Mouse (Mus musculus) lung, postnatal 36 days (tissue): Measurements from ENCODE around the gene Hist1h3f.
A peak's percentile ranks its signal among the peaks of the same experiment; 100 is the strongest.
"Not testable (repeated sequence)": the region's sequence is repeated elsewhere in the genome, so short reads cannot be mapped to it uniquely, and the experiment has no call there.

Experiments used
- DNase-seq: peaks from one replicate; pipeline ENCODE4 v3.0.0; 2022; ENCODE audit warnings: mixed read lengths

Hist1h3f gene

DNA sequence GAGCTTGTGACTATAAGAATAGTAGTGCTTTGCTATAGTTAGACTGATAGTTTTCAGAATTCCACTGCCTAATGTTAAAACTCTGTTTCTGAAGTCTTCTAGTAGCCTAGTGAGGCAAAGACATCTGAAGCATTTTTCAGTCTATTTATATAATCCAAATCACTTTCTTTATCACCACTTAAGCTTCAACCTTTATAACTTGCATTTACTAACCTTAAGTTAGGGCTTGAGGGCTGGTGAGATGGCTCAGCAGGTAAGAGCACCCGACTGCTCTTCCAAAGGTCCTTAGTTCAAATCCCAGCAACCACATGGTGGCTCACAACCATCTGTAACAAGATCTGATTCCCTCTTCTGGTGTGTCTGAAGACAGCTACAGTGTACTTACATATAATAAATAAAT is 4.0 kb upstream of the Hist1h3f start:
- not testable (repeated sequence) for DNase-seq

GRCm38 (mm10) chr13:23541497-23541896 is 2.4 kb upstream of the Hist1h3f start:
- no peak for DNase-seq

DNA sequence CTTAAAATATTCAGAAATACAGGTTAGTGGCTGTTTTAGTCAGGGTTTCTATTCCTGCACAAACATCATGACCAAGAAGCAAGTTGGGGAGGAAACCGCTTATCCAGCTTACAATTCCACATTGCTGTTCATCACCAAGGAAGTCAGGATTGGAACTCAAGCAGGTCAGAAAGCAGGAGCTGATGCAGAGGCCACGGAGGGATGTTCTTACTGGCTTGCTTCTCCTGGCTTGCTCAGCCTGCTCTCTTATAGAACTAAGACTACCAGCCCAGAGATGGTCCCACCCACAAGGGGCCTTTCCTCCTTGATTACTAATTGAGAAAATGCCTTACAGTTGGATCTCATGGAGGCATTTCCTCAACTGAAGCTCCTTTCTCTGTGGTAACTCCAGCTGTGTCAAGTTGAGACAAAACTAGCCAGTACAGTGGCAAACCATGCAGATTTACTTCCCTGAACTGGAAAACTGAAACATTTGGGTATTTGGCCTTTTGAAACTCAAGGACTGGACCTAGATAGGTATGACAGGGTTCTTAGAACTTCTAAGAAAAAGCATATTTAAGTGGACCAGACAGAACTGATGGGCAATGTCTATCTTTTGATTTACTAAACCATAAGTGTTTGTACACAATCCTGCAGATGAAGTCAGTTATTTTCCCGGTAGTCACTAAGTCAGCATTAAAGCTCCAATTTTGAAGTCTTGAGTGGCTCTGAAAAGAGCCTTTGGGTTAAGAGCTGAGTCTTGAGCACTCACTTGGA is 1.4 kb upstream of the Hist1h3f start:
- DNase-seq: not testable (repeated sequence)

DNA sequence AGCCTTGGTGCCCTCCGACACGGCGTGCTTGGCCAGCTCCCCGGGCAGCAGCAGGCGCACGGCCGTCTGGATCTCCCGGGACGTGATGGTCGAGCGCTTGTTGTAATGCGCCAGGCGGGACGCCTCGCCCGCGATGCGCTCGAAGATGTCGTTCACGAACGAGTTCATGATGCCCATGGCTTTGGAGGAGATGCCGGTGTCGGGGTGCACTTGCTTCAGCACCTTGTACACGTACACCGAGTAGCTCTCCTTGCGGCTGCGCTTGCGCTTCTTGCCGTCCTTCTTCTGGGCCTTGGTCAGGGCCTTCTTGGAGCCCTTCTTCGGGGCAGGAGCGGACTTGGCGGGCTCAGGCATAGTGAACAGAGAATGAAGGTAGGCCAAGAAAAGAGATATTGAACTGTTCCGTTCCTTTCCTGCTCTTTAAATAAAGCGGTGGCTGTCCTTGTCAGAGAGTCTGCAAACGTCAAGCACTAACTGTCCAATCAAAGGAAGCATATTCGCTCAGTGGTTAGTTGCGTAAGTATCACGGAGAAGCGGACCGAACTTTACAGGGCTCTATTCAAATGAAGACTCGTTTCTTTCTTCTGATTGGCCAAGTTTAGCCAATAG is 749 bp upstream of the Hist1h3f start, which contains the start of gene Hist1h2bh:
Hist1h2bh (minus strand) TSS at position 394 of the 609 bp plus-strand sequence.
- peak; percentile 93 for DNase-seq

- not testable (repeated sequence) for DNase-seq
Measured at GRCm38 (mm10) chr13:23544787-23545120, 902 bp downstream of the Hist1h3f start.

DNA sequence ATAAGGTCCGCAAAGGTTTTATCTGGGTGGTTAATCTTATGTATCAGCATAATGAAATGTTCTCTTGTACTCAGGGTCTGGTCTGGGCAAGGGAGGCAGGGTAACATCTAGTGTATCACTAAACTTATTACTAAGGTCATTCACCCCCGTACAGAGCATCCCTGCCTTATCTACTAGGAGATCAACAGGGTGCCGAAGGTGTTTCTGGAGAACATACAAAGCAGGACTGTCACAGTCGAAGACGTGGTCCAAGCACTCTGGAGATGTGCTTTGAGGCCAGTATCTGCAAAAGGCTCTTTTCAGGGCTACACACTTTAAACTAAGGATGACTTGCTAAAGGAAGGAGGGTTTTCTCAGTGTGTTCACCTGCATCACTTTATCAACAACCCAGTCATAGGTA is 2.8 kb downstream of the Hist1h3f start:
- no peak for DNase-seq

- no peak for DNase-seq
Measured at GRCm38 (mm10) chr13:23550761-23551145, 6.9 kb downstream of the Hist1h3f start.

- peak; percentile 92 for DNase-seq
Measured at GRCm38 (mm10) chr13:23551146-23551834, 7.4 kb downstream of the Hist1h3f start, which contains the start of gene Hist1h4f. Gene Hist1h4f (minus strand): TSS chr13:23551648.

- no peak for DNase-seq
Measured at GRCm38 (mm10) chr13:23551931-23552914, 8.4 kb downstream of the Hist1h3f start.

GRCm38 (mm10) chr13:23552962-23553361 is 9.1 kb downstream of the Hist1h3f start, which contains the start of gene Hist1h1d:
Gene Hist1h1d (plus strand): TSS chr13:23553262.
- DNase-seq: no peak

- no peak for DNase-seq
Measured at GRCm38 (mm10) chr13:23554393-23554792, 10.5 kb downstream of the Hist1h3f start.

DNA sequence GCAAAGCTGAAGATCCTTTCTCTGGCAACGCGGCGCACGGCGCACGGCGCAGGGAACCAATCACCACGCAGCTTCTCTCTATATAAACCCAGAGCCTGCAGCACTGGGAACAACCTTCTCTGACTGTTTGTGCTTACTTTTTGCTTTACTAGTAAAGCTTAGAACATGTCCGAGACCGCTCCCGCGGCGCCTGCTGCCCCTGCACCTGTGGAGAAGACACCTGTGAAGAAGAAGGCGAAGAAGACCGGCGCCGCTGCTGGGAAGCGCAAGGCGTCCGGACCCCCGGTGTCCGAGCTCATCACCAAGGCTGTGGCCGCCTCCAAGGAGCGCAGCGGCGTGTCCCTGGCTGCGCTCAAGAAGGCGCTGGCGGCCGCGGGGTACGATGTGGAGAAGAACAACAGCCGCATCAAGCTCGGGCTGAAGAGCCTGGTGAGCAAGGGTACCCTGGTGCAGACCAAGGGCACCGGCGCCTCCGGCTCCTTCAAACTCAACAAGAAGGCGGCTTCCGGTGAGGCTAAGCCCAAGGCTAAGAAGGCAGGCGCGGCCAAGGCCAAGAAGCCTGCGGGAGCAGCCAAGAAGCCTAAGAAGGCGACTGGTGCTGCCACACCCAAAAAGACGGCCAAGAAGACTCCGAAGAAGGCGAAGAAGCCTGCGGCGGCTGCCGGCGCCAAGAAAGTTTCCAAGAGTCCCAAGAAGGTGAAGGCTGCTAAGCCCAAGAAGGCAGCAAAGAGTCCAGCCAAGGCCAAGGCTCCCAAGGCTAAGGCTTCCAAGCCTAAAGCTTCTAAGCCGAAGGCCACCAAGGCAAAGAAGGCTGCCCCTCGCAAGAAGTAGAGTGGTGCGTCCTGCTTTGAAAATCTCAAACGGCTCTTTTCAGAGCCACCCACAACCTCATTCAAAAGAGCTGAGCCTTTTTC is 11.3 kb downstream of the Hist1h3f start:
- peak; percentile 82 for DNase-seq

GRCm38 (mm10) chr13:23555839-23556416 is 12.1 kb downstream of the Hist1h3f start:
- peak; percentile 93 for DNase-seq

GRCm38 (mm10) chr13:23556906-23557305 is 13.1 kb downstream of the Hist1h3f start:
- no peak for DNase-seq

DNA sequence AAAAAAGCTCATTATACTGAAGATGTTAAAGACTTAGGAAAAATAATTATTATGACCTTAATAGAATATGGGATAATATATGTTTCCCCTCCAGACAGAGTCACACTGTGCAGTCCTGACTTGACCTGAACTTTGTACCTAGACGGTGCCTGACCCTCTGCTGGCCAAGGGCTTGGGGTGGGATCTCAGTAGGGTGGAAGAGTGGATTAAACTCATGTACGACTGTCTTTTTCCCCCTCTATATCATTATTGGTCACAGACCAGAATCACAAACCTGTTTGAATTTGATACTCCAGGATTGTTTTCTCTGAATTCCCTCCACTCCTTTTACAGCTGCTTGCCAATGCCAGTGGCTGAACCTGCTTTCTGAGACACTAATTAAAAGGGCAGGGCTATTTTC is 16.8 kb downstream of the Hist1h3f start:
- DNase-seq: not testable (repeated sequence)

- DNase-seq: not testable (repeated sequence)
Measured at GRCm38 (mm10) chr13:23561531-23561882, 17.7 kb downstream of the Hist1h3f start.

DNA sequence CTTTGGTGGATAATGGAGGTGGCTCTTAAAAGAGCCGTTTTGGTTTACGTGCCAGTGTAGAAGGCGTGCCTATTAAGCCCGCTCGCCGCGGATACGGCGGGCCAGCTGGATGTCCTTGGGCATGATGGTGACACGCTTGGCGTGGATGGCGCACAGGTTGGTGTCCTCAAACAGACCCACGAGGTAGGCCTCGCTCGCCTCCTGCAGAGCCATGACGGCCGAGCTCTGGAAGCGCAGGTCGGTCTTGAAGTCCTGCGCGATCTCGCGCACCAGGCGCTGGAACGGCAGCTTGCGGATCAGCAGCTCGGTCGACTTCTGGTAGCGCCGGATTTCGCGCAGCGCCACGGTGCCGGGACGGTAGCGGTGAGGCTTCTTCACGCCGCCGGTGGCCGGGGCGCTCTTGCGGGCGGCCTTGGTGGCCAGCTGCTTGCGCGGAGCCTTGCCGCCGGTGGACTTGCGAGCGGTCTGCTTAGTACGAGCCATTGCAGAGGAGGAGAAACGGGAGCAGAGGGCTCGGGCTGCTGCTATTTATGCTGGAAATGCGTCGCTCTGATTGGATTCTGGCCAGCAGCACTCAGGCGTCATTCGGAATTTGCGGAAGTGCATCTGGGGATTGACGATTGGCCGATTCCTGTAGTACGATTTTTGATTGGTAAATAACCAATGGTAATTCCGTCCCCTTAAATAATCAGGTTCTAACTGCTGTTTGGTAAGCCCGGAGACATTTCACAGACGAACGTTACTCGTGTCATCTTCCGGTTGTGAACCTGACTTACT is 18.2 kb downstream of the Hist1h3f start, which contains the start of gene Hist1h3e:
Hist1h3e (minus strand) TSS at position 487 of the 777 bp plus-strand sequence.
- DNase-seq: peak; percentile 97

DNA sequence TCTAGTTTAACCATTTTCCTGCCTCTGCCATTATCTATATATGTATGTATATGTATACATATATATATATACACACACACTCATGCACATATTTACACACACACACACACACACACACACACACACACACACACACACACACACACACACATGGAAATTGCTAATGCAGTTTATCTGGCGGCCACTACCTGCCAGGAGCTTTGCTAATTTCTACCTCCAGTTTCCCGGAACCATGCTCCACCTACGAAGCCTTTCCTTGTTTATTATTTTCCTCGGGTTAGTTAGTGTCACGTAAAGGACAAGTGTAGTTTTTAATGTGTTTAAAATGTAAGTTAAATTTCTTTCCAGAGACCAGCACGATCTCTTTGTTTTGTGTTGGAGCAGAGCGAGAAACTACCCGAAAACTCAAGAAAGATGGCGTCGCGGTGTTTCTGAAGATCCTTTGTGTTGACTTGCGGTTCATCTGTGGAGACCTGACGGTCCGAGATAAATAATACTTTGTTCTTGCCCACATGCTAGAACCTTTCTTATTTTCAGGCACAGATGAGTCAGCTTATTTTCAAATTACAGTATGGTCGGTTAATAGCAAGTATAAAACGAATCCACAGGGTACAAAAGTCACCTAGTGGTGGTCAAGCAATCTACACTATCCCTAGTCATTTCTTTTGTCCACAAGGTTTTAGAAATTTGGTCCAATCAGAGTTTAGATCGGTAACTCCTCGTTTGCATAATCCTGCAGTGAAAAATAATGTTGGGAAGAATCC is 19.0 kb downstream of the Hist1h3f start:
- DNase-seq: peak; percentile 59

GRCm38 (mm10) chr13:23564482-23564881 is 20.6 kb downstream of the Hist1h3f start:
- DNase-seq: no peak
